Mouse (Mus musculus): ENCODE measurements around the gene Flywch2. TPM values are rescaled to one million over a fixed set of nuclear protein-coding genes. Genes with fewer than 3 reads are reported as not detected.
A peak's percentile ranks its signal among the peaks of the same experiment; 100 is the strongest.

Gene Flywch2
- polyA plus RNA-seq, 1 experiment from 2014 or later: 37.2 TPM

DNA sequence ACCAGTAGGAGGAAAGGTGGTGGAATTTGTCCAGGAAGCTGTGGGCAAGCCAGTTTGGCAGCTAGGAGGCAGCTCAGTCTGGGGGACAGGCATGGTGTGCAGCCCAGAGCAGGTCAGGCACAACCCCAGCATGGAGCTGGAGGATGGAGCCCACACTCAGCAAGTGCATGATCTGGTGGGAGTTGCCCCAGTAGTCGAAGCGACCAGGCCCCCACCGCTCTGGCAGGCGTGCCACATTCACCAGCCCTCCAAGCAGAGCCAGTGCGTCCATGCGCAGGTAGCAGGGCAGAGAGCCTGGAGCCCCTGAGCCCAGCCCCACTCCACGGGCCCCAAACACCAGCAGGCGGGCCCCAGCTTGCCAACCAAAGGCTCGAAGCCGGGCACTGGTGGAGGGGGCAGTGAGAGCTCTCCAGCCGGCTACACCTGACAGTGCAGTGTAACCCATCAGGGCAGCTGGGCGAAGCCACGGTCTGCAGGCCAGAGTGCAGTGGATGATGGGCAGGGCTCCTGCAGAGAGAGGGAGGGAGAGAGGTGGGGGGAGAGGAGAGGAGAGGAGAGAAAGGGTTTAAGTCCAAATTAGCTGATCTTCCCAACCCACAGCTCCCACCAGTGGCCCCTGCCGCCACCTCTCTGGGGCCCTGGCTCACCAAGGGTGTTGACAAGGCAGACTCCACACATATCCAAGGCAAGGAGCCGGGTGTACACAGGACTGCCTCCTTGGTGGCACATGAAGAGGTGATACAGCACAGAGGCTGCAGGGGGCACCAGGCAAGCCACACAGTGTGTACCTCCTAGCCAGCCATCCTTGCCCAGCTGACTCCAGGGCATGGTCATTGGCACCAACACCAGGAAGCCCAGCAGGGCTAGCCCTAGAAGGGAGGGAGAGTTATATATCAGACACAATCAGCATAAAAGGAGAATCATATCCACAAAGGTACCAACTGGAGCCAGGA, 48.1 kb downstream of the Flywch2 start:
- H3K36me3 ChIP-seq: peaks cover 38% of the 10 kb centered on the region
- H3K9ac ChIP-seq (replicated peaks): peak overlapping the region; percentile 24; the same call in 1 of the 2 replicates
- H3K4me2 ChIP-seq (replicated peaks): peak overlapping the region; percentile 66
- no peak overlapping the region for H3K4me3 ChIP-seq
- 59% methylated on average over 15 of the region's 15 CpGs for WGBS
- no peak for ATAC-seq (ENCODE audit: low FRiP score, low read depth)
- H3K27ac ChIP-seq (replicated peaks): no peak overlapping the region
- no peaks in the 10 kb centered on the region for H3K9me3 ChIP-seq
- H3K27me3 ChIP-seq: peaks cover 32% of the 10 kb centered on the region
- peaks cover 31% of the 10 kb centered on the region for H3K4me1 ChIP-seq

DNA sequence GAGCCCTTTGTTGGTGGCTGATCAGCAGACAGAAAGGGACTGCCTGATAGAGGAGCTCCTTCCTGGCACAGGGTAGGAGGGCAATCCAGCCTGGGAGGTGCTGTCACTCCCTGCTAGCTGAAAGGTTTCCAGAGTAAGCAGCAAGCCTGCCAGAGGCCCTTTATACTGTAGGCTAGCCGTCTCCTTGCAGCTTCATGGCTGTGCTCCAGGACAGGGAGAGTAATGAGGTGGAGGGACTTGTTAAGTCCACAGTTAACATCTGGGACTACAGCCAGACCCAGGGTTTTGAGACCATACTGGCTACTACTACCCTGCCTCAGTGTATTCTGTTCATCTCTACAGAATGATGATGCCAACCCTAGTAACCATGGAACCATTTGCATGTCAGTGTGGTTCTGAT, 51.5 kb downstream of the Flywch2 start:
- Histone ChIP-seq H3K27ac (replicated peaks) (no peak overlapping the region), H3K4me1 (peaks cover 17% of the 10 kb centered on the region), H3K36me3 (peaks cover 38% of the 10 kb centered on the region), H3K27me3 (peaks cover 8% of the 10 kb centered on the region; the same call in 1 of the 2 replicates), H3K4me2 (replicated peaks) (no peak overlapping the region), H3K9ac (replicated peaks) (no peak overlapping the region), H3K9me3 (no peaks in the 10 kb centered on the region), H3K4me3 (no peak overlapping the region)
- WGBS: 85% methylated on average over 1 of the region's 1 CpGs
- ATAC-seq (ENCODE audit: low FRiP score, low read depth): no peak

DNA sequence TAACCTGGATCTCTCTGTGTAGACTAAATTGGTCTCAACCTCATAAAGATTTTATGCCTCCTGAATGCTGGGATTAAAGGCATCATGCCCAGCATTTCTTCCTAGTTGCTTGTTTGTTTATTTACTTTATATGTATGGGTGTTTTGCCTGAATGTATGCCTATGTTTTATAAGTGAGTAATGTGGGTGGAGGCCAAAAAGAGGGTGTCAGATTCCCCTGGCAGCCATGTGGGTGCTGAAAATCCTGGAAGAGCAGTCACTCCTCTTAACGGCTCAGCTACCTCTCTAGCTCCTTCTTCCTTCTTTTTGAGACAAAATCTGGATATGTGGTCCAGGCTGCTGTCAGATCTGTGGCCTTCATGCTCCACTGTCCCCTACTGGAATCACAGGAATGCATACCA, 55.4 kb downstream of the Flywch2 start:
- no peak for ATAC-seq (ENCODE audit: low FRiP score, low read depth)
- H3K27ac ChIP-seq (replicated peaks): no peak overlapping the region
- H3K4me3 ChIP-seq: no peak overlapping the region
- H3K4me1 ChIP-seq: peaks cover 14% of the 10 kb centered on the region
- no peaks in the 10 kb centered on the region for H3K27me3 ChIP-seq
- no peak overlapping the region for H3K9ac ChIP-seq (replicated peaks)
- H3K4me2 ChIP-seq (replicated peaks): no peak overlapping the region
- WGBS: 82% methylated on average over 1 of the region's 1 CpGs
- H3K9me3 ChIP-seq: no peaks in the 10 kb centered on the region
- peaks cover 17% of the 10 kb centered on the region for H3K36me3 ChIP-seq

Small RNA genes lying within 50 kb of the gene (microRNA-seq; reads per million reads assigned to microRNA genes)
- not detected for gene Mir5125

Other genes starting within 250 kb of the Flywch2 start
- 21.8 and 22.4 TPM in 2 replicates for gene Zfp213, start 221.8 kb downstream of the Flywch2 start, polyA plus RNA-seq (2016; fragmentation: Nextera tagmentation; extraction: Ambion mirVana)
- 24.1 and 25.9 TPM in 2 replicates for gene Zfp13, start 186.6 kb downstream of the Flywch2 start, polyA plus RNA-seq (2016; fragmentation: Nextera tagmentation; extraction: Ambion mirVana)
- gene Zscan10, start 185.2 kb downstream of the Flywch2 start, polyA plus RNA-seq (2016; fragmentation: Nextera tagmentation; extraction: Ambion mirVana): 0.16 TPM in 1 of 2 replicates, not detected in the other
- gene Mmp25, start 140.8 kb downstream of the Flywch2 start, polyA plus RNA-seq (2016; fragmentation: Nextera tagmentation; extraction: Ambion mirVana): 1.5 and 1.7 TPM in 2 replicates
- 0.14 and 0.26 TPM in 2 replicates for gene Bicdl2, start 125.6 kb downstream of the Flywch2 start, polyA plus RNA-seq (2016; fragmentation: Nextera tagmentation; extraction: Ambion mirVana)
- 52.2 and 52.8 TPM in 2 replicates for gene Hcfc1r1, start 112.5 kb downstream of the Flywch2 start, polyA plus RNA-seq (2016; fragmentation: Nextera tagmentation; extraction: Ambion mirVana)
- gene Thoc6, start 112.2 kb downstream of the Flywch2 start, polyA plus RNA-seq (2016; fragmentation: Nextera tagmentation; extraction: Ambion mirVana): 46.7 and 48.5 TPM in 2 replicates
- 2.2 and 2.5 TPM in 2 replicates for gene Tnfrsf12a, start 108.6 kb downstream of the Flywch2 start, polyA plus RNA-seq (2016; fragmentation: Nextera tagmentation; extraction: Ambion mirVana)
- gene Cldn6, start 106.8 kb downstream of the Flywch2 start, polyA plus RNA-seq (2016; fragmentation: Nextera tagmentation; extraction: Ambion mirVana): 1.7 and 2.8 TPM in 2 replicates
- gene Cldn9, start 102.1 kb downstream of the Flywch2 start, polyA plus RNA-seq (2016; fragmentation: Nextera tagmentation; extraction: Ambion mirVana): 0.84 TPM in 2 replicates
- 0.14 TPM in 1 of 2 replicates, not detected in the other for gene 1520401A03Rik, start 63.3 kb downstream of the Flywch2 start, polyA plus RNA-seq (2016; fragmentation: Nextera tagmentation; extraction: Ambion mirVana)
- 36.9 and 40.8 TPM in 2 replicates for gene Pkmyt1, start 59.7 kb downstream of the Flywch2 start, polyA plus RNA-seq (2016; fragmentation: Nextera tagmentation; extraction: Ambion mirVana)
- gene Paqr4, start 45.2 kb downstream of the Flywch2 start, polyA plus RNA-seq (2016; fragmentation: Nextera tagmentation; extraction: Ambion mirVana): 40.4 and 41.2 TPM in 2 replicates
- 1.2 and 1.5 TPM in 2 replicates for gene Kremen2, start 40.2 kb downstream of the Flywch2 start, polyA plus RNA-seq (2016; fragmentation: Nextera tagmentation; extraction: Ambion mirVana)
- gene Flywch1, start 14.5 kb downstream of the Flywch2 start, polyA plus RNA-seq (2016; fragmentation: Nextera tagmentation; extraction: Ambion mirVana): 212 and 220 TPM in 2 replicates
- 736 and 744 TPM in 2 replicates for gene Srrm2, start 4.5 kb upstream of the Flywch2 start, polyA plus RNA-seq (2016; fragmentation: Nextera tagmentation; extraction: Ambion mirVana)
- gene Elob, start 43.1 kb upstream of the Flywch2 start, polyA plus RNA-seq (2016; fragmentation: Nextera tagmentation; extraction: Ambion mirVana): 1,125 and 1,165 TPM in 2 replicates
- 0.48 and 0.76 TPM in 2 replicates for gene Prss33, start 50.0 kb upstream of the Flywch2 start, polyA plus RNA-seq (2016; fragmentation: Nextera tagmentation; extraction: Ambion mirVana)
- not detected in 2 replicates for gene Prss32, start 57.8 kb upstream of the Flywch2 start, polyA plus RNA-seq (2016; fragmentation: Nextera tagmentation; extraction: Ambion mirVana)
- 0.82 and 0.91 TPM in 2 replicates for gene Prss41, start 58.1 kb upstream of the Flywch2 start, polyA plus RNA-seq (2016; fragmentation: Nextera tagmentation; extraction: Ambion mirVana)
- not detected in 2 replicates for gene Prss21, start 82.0 kb upstream of the Flywch2 start, polyA plus RNA-seq (2016; fragmentation: Nextera tagmentation; extraction: Ambion mirVana)
- not detected in 2 replicates for gene Dcpp1, start 94.8 kb upstream of the Flywch2 start, polyA plus RNA-seq (2016; fragmentation: Nextera tagmentation; extraction: Ambion mirVana)
- not detected in 2 replicates for gene Dcpp2, start 94.8 kb upstream of the Flywch2 start, polyA plus RNA-seq (2016; fragmentation: Nextera tagmentation; extraction: Ambion mirVana)
- not detected in 2 replicates for gene Dcpp3, start 131.4 kb upstream of the Flywch2 start, polyA plus RNA-seq (2016; fragmentation: Nextera tagmentation; extraction: Ambion mirVana)
- not detected in 2 replicates for gene Sbp, start 155.6 kb upstream of the Flywch2 start, polyA plus RNA-seq (2016; fragmentation: Nextera tagmentation; extraction: Ambion mirVana)
- not detected in 2 replicates for gene Sbpl, start 169.2 kb upstream of the Flywch2 start, polyA plus RNA-seq (2016; fragmentation: Nextera tagmentation; extraction: Ambion mirVana)
- not detected in 2 replicates for gene Prss30, start 194.5 kb upstream of the Flywch2 start, polyA plus RNA-seq (2016; fragmentation: Nextera tagmentation; extraction: Ambion mirVana)
- 0.17 TPM in 1 of 2 replicates, not detected in the other for gene Prss22, start 212.0 kb upstream of the Flywch2 start, polyA plus RNA-seq (2016; fragmentation: Nextera tagmentation; extraction: Ambion mirVana)

Data from midbrain, embryonic 12.5 days (tissue).